Mouse (Mus musculus): Measurements from ENCODE around the gene Pabpn1.

Gene Pabpn1

GRCm38 (mm10) chr14:54893651-54894181 lies 1.4 kb downstream of the Pabpn1 start:
- peak; percentile 99 for DNase-seq (ENCODE audit: low spot score)

- DNase-seq (ENCODE audit: low spot score): peak; percentile 62
Observed at GRCm38 (mm10) chr14:54894296-54895151, 2.2 kb downstream of the Pabpn1 start.

GRCm38 (mm10) chr14:54897445-54897844 lies 5.1 kb downstream of the Pabpn1 start:
- no peak for DNase-seq (ENCODE audit: low spot score)

DNA sequence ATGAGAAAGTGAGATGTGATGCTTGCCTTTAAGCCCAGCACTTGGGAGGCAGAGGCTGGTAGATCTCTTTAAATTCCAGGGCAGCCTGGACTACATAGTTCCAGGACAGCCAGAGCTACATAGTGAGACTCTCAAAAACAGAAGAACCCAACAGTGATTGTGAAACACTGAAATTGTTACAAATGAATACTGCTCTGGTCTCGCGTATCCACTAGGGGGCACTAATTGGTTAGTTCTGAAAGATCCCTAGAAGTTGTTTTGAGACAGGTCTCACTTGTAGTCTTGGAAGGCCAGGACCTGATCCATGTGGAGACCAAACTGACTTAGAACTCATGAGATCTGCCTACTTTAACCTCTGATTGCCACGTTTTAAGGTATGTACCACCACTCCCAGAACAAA lies 8.1 kb downstream of the Pabpn1 start:
- DNase-seq (ENCODE audit: low spot score): peak; percentile 91

DNA sequence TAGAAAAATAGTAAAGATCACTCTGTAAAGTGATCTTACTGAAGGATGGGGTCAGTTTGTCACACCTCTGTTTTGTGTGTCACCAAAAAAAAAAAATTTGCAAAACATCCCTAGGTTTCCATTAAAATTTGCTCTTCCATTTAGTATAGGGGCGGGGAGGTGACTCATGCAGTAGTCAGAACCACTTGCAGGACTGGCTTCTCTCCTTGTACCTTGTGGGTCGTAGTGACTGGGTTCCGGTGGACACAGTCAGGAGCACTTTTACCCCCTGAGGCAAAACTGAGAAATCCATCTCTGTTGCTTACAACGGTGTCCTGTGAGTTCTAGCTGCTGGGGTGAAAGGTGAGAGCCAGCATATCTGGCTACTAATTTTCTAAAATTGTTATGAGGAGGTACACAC lies 11.3 kb downstream of the Pabpn1 start:
- no peak for DNase-seq (ENCODE audit: low spot score)

DNA sequence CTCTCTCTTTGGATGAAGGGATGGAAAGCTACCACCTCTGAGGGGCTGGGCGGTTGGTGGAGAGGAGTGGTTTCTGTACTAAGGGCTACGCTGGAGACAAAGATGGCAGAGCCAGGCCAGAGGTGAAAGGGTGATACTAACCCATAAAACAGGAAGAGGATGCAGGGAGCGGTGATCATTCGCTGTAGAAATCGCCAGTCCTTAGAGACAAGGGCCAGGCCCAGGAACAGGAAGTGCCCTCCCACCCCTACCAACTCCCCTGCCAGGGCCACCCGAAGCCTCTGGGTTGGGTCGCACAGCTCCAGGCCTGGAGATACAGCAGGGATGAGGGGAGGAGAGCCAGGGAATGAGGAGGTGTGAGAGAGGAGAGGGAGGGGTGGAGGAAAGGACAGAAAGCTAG lies 16.4 kb downstream of the Pabpn1 start:
- DNase-seq (ENCODE audit: low spot score): no peak

DNA sequence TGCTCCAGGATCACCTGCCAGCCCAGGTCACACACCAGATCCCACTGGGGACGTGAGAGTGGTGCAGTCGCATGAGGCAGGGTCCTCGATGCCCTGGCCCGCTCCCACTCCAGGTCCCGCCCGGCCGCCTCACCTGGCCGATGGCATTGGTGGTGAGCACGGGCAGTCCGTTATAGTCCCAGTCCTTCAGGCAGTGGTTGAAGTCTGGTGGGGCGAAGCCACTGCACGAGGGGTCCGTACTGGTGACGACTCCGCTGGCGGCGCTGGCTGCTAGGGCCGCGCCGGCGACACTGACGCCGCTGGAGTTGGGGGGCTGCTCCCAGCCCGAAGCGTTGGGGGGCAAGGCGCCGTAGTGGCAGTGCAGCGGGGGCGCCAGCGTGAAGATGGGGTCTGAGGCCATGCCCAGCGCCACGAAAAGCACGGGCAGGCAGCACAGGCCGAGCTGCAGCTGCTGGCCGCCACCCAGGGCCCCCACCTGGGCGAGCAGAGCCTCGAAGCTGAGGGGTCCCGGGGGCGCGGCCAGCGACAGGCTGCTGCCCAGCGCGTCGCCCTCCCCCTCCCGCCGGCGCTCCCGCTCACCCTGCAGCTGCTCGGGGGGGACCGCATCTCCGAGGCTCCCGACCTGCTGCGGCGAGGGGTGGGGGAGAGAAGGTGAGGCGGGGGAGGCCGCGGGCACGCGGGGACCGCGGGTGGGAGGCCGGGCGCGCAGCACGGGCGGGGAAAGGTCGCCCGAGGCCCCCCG lies 20.0 kb downstream of the Pabpn1 start:
- peak; percentile 44 for DNase-seq (ENCODE audit: low spot score)

DNA sequence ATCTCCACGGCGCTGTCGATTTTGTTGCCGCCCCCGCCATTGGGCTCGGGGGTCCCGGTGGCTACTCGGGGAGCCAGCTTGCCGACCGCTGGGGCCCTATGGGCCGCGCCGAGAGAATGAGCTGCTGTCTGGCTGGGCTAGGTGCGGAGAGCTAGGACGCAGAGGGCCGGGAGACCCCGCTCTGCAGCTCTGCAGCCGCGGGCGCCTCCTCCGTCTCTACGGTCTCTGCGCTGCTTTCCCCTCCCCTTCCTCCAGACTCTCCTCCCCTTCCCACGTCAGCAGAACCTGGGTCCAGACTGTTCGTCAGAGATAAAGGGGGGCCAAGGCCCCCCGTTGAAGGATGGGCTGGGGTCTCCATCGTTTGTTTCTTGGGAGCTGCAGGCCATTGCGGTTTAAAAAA lies 20.6 kb downstream of the Pabpn1 start, which contains the start of gene Slc22a17:
TSS of gene Slc22a17 (minus strand) at position 247 of the 400 bp plus-strand sequence.
- DNase-seq (ENCODE audit: low spot score): peak; percentile 89

DNA sequence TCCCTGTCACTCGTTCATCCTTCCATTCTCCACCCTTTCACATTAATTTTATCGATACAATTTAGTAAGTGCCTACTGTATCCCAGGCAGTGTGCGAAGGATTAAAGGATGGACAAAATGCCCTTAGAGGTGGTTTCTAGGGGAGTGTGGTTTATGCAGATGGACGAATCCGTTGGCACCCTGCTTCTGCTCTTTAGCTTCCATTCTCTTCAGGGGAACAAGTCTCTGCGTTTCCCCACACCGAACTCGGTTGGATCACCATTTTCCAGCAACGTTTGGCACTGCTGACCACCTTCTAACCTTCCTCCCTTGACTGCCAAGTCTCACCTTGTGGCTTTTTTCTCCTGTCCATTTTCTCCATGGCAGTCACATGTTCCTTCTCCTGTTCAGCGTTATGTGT lies 21.0 kb downstream of the Pabpn1 start:
- peak; percentile 20 for DNase-seq (ENCODE audit: low spot score)

- no peak for DNase-seq (ENCODE audit: low spot score)
Observed at GRCm38 (mm10) chr14:54920076-54920685, 27.9 kb downstream of the Pabpn1 start.

DNA sequence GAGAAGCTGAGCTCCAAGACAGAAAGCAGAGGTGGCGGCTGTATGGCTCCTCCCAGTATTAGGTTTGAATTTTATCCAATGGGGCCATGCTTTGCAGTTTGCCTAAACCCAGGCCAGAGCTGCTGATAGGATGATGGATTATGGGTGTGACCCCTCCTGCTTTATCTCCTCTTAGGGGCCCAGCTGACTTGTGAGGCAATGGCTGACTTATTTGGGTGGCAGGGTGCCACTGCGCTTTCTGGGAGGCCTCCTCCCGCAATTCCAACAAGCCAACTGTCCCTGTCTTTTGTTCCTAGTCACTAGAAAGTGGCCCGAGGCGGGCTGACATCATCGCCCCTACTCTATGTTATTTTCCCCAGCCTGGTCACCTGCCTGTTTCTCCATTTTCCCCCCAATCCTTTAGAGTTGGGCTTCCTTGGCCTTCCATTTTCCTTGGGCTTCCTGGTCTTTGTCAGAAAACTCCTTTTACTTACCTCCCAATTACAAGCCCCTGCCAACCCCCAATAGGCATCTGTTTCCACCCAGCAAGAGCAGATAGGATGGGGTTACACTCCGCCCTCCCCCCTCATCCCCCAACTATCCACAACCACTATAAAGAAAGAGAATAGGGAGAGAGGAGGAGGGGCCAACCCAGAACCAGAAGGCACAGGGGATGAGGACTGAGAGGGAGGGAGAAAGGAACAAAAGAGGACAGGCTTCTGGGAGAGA lies 32.5 kb downstream of the Pabpn1 start:
- DNase-seq (ENCODE audit: low spot score): peak; percentile 85

- DNase-seq (ENCODE audit: low spot score): peak; percentile 75
Observed at GRCm38 (mm10) chr14:54925349-54926342, 33.3 kb downstream of the Pabpn1 start, which contains the start of gene Efs. Efs (minus strand) TSS chr14:54926126.

GRCm38 (mm10) chr14:54926401-54927158 lies 34.3 kb downstream of the Pabpn1 start:
- DNase-seq (ENCODE audit: low spot score): peak; percentile 89

DNA sequence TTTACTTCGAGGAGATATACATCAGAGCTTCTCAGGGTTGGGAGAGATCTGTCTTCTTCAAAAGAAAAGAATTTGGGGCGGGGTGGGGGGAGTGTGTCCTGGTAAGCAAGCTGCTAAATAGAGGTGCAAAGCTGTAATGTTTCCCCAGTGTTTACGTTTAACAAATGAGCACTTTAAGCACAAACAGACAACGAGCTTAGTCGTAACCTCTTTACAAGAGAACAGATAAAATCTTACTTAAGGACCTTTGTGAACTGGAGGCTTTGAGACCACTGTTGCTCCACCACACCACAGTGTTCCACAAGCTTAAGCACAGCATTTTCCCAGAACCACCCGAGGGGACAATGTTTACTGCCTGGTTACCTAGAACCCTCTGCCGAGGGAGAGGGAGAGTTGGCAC lies 35.0 kb downstream of the Pabpn1 start:
- peak; percentile 20 for DNase-seq (ENCODE audit: low spot score)

DNA sequence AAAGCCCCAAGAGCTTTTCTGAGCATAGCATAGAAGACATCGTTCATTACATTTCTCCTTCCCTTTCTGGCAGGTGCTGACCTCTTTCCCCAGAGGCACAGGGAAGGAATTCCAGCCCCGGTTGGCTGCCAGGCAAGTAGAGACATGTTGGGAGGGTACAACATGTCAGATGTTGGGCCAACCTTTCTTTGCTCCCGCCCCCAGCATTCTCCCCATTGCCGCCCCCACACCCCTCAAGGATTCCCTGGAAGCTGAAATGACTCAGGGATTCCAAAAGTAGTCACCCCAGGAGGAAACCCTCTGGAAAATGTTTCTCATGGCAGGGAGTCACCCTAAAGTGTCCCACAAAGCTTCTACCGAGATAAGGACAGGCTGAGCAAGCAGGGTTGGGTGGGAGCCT lies 37.5 kb downstream of the Pabpn1 start:
- no peak for DNase-seq (ENCODE audit: low spot score)

DNA sequence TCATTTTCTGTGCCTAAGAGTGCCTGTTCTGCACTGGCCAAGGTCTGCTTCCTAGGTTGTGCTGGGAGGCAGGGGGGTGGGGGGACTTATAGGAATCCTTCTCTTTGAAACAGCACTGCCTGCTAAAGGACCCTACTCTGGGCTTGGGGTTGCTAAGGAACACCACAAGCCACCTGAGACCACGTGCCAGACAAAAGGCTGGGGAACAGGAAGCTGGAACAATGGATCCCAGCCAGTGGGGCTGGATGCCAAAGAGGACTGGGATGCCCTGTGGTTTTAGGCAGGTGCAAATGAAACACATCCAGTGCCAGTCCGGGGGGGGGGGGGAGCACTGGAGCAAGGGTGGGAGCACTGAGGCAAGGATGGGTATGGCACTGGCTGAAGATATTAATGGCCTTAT lies 38.1 kb downstream of the Pabpn1 start:
- no peak for DNase-seq (ENCODE audit: low spot score)

- DNase-seq (ENCODE audit: low spot score): no peak
Observed at GRCm38 (mm10) chr14:54932645-54933150, 40.4 kb downstream of the Pabpn1 start, which contains the start of gene Il25. Il25 (plus strand) TSS chr14:54932695.

GRCm38 (mm10) chr14:54935904-54936830 lies 43.9 kb downstream of the Pabpn1 start, which contains the start of gene Cmtm5:
Cmtm5 (plus strand) TSS chr14:54936261.
- DNase-seq (ENCODE audit: low spot score): peak; percentile 28

Measured in embryo, embryonic 10 days (tissue).